Mouse (Mus musculus): ENCODE results near the gene Tmem91.

Tmem91 gene

GRCm38 (mm10) chr7:25700732-25701131 lies 25.8 kb upstream of the Tmem91 start:
- DNase-seq (ENCODE audit: extremely low read depth, insufficient read length, low spot score) = no peak

GRCm38 (mm10) chr7:25699851-25700250 lies 24.9 kb upstream of the Tmem91 start:
- DNase-seq (ENCODE audit: extremely low read depth, insufficient read length, low spot score) = no peak

DNA sequence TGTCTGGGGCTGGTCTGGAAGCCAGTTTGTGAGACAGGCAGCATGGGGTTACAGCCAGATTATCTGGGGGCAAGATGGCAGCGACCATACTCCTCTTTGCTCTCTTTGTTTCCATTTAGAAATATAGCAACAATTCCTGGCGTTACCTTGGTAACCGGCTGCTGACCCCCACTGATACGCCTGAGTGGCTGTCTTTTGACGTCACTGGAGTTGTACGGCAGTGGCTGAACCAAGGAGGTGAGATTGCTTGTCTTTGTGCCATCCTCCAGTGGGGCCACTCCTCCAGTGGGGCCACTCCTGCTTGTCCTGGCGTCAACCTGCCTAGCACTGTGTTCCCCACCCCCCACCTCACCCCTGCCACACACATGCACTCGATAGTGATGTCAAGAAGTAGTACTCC lies 19.1 kb upstream of the Tmem91 start:
- no peak for DNase-seq (ENCODE audit: extremely low read depth, insufficient read length, low spot score)

DNA sequence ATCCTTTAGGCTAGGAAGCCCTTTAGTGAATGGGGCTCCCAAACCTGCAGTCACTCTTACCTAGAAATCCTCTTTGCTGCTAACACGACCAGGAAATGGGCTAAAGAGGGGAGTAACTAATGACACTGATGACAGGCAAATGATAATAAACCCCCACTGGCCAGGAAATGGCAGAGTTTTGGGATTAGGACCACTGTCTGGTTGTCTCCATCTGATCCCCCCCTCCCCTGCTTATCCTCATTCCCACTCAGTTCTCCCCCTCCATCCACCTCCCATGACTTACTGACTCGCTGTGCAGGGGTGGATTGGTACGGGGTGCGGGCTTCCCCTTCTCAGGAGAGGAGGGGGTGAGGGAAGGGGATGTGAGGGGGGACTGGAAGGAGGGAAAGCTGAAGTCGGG lies 15.1 kb upstream of the Tmem91 start:
- no peak for DNase-seq (ENCODE audit: extremely low read depth, insufficient read length, low spot score)

GRCm38 (mm10) chr7:25689603-25690021 lies 14.6 kb upstream of the Tmem91 start:
- no peak for DNase-seq (ENCODE audit: extremely low read depth, insufficient read length, low spot score)

DNA sequence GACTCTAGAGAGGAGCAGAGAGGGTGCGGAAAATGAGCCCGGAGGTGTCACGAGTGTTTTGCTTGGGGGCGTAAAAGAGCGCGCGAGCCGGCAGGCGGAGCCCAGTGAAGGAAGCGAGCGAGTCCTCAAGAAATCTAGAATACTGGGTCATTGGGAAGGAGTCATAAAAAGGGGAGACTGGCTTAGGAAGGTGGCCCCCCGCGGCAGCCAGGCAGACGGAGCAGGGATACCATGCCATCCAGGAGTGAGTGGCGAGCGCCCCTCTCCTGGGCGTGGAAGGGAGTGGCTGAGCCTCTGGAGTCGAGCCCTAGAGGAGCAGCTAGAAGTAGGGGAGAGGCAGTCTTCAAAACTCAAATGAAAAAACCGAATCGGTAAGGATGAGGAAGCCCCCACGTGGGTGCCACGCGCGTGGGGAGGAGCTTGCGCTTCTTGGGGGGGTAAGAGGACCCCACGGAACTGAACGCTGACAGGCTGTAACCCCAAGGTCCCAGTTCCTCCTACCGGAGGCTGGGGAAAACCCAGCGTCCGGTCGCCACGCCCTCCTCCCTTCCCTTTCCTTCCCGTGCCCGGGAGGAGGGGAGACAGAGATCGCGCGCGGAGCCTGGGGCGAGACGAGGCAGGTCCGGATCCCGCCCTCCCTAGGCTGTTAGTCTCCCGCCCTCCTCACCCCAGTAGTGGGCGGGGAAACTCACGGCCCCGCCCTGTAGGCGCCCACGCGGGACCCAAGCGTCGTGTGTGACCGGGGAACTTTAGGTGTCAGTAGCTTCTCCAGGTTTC lies 14.0 kb upstream of the Tmem91 start:
- peak; percentile 94 for DNase-seq (ENCODE audit: extremely low read depth, insufficient read length, low spot score)

GRCm38 (mm10) chr7:25687811-25688401 lies 12.9 kb upstream of the Tmem91 start:
- peak; percentile 73 for DNase-seq (ENCODE audit: extremely low read depth, insufficient read length, low spot score)

DNA sequence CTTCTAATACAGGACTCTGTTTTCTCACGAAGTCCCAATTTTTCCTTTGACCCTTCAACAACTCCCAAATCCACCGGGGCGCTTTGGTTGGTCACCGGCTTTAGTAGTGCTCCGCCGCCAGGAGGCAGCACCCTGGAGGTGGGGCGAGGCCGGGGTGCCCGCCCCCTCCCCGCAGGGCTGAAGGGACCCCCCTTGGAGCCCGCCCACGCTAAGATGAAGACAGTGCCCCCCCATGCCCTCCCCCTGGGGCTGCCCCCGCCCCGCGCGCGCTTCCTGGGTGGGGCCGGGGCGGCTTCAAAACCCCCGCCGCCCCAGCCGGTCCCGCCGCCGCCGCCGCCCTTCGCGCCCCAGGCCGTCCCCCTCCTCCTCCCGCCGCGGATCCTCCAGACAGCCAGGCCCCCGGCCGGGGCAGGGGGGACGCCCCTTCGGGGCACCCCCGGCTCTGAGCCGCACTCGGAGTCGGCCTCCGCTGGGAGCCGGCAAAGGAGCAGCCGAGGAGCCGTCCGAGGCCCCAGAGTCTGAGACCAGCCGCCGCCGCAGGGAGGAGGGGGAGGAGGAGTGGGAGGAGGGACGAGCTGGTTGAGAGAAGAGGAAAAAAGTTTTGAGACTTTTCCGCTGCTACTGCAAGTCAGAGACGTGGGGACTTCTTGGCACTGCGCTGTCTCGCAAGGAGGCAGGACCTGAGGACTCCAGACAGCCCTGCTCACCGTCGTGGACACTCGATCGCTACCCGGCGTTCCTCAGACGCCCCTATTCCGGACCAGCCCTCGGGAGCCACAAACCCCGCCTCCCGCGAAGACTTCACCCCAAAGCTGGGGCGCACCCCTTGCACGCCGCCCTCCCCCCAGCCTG lies 11.9 kb upstream of the Tmem91 start, which contains the start of gene Tgfb1:
Gene Tgfb1 (plus strand): TSS at position 323 of the 852 bp plus-strand sequence.
- peak; percentile 86 for DNase-seq (ENCODE audit: extremely low read depth, insufficient read length, low spot score)

DNA sequence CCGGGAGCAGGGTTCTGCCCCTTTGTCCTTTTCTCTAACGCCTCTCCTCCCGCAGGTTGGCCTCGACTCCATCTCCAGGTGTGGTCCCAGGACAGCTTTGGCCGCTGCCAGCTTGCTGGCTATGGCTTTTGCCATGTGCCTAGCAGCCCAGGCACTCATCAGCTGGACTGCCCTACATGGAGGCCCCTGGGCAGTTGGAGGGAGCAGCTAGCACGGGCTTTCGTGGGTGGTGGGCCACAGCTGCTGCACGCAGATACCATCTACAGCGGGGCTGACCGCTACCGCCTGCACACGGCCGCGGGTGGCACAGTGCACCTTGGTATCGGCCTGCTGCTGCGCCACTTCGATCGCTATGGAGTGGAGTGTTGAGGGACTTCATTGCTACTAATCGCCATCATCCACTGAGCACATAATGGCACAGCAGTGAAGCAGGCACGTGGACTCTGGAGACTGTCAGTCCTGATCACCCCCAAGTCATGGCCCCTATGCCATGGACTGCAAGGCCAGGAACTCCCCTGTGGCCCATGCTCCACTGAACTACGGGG lies 11.0 kb upstream of the Tmem91 start:
- no peak for DNase-seq (ENCODE audit: extremely low read depth, insufficient read length, low spot score)

DNA sequence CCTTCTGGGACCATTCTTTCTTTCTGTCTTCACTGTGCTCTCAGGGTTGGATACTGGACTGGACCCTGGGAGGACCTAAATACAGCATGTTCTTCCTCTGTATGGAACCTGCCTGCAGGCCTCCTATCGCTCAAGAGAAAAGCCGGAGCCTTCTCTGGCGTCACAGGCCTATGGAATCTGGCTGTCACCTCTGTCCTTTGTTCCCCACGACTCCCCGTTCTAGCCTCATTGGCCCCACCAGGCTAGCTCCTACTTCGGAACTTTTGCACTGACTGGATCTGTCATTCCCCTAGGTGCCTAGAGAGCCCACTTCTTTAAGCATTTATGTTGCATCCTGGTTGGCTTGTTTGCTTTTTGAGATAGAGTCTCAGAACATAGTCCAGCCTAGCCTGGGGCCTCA lies 9.7 kb upstream of the Tmem91 start:
- no peak for DNase-seq (ENCODE audit: extremely low read depth, insufficient read length, low spot score)

DNA sequence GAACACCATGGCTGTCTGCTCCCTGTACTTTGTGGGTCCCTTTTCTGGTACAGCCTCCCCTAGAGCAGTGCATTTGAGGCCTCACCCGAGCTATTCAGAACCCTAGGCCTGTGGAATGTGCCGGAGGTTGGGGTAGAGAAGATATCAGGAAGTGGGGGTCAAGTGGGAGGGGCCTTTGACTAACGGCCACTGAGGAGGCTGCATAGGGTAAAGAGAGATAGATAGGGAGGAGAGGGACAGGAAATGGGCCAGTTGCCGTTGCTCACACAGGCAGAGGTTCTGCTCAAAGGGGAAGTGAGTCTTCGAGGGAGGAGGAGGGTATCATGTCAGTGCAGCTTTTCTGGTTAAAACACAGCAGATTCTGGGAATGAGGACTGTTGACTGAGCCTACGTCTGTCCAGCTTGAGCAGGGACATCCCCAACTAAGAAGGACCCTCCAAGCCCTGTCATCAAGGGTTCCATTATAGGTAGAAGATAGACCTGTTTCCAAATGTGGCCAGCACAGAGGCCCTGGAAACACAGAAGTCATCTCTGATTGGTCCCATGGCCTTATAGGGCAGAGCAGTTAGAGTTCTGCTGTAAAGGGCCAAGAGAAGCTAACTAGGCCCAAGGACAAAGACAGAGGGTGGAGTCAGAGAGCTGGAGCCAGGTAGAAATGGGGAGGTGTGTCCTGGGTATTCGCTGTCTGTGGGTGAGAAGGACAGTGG lies 8.7 kb upstream of the Tmem91 start:
- DNase-seq (ENCODE audit: extremely low read depth, insufficient read length, low spot score) = no peak

DNA sequence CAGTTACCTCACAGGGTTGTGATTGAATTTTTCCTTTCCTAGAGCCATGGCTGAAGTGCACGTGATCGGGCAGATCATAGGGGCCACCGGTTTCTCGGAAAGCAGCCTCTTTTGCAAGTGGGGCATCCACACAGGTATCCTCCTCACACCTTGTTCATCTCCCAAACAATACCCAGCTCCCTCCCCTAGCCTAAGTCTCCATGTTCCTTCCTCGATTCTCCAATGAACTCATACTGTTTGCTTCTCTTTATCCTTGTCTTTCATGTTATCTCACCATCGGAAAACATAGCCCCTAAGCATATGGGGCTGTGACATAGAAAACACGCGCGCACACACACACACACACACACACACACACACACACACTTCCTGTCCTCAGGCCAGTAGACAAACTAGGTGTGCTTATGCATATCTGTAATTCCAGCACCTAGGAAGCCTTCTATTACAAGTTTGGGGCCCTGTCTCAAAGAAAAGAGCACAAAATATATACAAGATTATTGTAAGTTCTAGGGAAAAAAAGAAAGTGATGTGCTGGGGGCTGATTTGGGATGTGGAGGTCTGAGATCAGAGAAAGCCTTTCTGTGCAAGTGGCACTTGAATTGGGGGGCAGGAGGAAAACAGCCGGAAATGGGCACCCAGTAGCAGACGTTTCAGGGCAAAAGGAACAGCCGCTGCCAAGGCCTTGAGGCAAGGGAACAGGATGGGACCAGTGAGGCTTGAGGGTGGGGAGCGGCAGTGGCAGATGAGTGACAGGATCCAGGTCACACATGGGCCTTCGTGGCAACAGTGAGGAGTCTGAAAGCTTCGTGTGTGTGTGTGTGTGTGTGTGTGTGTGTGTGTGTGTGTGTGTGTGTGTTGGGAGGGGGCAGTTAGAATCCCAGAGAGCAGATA lies 6.6 kb upstream of the Tmem91 start:
- no peak for DNase-seq (ENCODE audit: extremely low read depth, insufficient read length, low spot score)

- DNase-seq (ENCODE audit: extremely low read depth, insufficient read length, low spot score) = peak; percentile 96
Observed at GRCm38 (mm10) chr7:25680514-25681258, 5.7 kb upstream of the Tmem91 start, which contains the start of gene B9d2. Gene B9d2, plus strand, starts transcription at chr7:25680780.

DNA sequence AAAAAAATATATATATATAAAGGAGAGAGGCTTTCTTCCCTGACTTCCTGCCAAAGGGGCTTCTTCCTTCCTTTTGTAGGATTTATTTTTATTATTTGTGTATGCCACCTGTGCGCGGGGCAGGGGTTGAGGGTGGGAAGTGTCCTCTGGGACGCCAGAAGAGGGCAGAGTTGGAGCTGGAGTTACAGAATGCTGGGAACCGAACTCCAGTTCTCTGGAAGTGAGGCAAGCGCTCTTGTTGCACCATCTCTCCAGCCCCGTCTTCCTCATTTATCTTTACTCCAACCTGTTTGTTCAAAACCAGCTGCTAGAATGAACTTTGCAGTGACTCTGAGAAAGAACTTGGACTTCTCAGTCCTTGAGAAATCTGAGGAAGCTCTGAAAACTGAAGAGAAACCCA lies 5.0 kb upstream of the Tmem91 start:
- DNase-seq (ENCODE audit: extremely low read depth, insufficient read length, low spot score) = no peak

DNA sequence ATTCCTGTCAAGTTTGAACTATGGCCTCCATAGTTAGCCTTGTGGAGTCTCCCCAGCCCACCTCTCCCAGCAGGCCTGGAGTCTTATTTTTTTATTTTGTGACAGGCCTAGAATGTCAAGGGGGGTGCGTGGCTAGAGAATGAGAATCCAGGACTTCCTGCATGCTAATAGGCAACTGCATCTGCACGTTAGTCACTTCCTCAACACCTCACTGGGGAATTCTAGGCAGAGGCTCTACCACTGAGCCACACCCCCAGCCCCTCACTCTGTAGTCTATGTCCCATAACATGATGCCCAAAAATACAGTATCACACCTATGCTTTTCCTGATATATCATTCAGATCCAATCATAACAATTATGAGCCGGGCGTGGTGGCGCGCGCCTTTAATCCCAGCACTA lies 2.0 kb upstream of the Tmem91 start:
- DNase-seq (ENCODE audit: extremely low read depth, insufficient read length, low spot score) = no peak

- DNase-seq (ENCODE audit: extremely low read depth, insufficient read length, low spot score) = peak; percentile 70
Observed at GRCm38 (mm10) chr7:25676085-25676781, 1.3 kb upstream of the Tmem91 start.

DNA sequence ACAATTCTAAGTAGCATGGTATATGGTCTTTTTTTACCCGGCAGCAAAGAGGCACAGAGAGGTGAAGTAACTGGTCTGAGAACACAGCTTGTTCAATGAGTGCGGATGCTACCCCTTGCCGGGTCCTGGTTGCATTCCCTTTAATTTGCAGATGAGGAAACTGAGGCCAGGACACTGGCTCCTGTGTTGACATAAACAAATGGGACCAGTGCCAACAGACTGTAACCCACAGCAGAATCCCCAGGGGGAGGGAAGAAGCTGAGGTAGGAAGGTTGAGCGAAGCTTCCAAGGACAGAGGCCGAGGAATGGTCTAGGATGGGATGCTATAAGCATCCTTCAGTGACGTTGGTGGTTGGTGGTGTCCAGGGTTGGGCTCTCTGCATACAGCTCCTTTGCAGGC lies 439 bp upstream of the Tmem91 start:
- DNase-seq (ENCODE audit: extremely low read depth, insufficient read length, low spot score) = no peak

- DNase-seq (ENCODE audit: extremely low read depth, insufficient read length, low spot score) = no peak
Observed at GRCm38 (mm10) chr7:25674297-25674696, 669 bp downstream of the Tmem91 start.
